Mouse (Mus musculus) hindbrain, postnatal 0 days (tissue): ENCODE measurements around the gene Olfr456. TPM values are rescaled to one million over a fixed set of nuclear protein-coding genes. Genes with fewer than 3 reads are reported as not detected.

Source experiments
- ATAC-seq: fragments of 200-750 bp; cut with Nextera tagmentation; 2 replicates; pipeline ENCODE4 v1.8.0; 2017; ENCODE audit warnings: mild to moderate bottlenecking, moderate TSS enrichment, moderate library complexity
- DNase-seq: peaks from one replicate; pipeline ENCODE4 v3.0.0-alpha.2; 2015; ENCODE audit warnings: low spot score
- H3K27ac ChIP-seq: fragments of 300-500 bp; sonication (generic); 2 replicates; pipeline ENCODE4 v1.5.1; 2014; ENCODE audit warnings: mild to moderate bottlenecking
- H3K27me3 ChIP-seq: fragments of 300-500 bp; sonication (generic); 2 replicates; pipeline ENCODE4 v1.6.1; 2014; ENCODE audit warnings: low read length, mixed read lengths; ENCODE audit not compliant: insufficient read depth
- H3K36me3 ChIP-seq: fragments of 300-500 bp; sonication (generic); 2 replicates; pipeline ENCODE4 v1.6.1; 2014; ENCODE audit warnings: low read length, mixed read lengths; ENCODE audit not compliant: insufficient read depth
- H3K4me1 ChIP-seq: fragments of 300-500 bp; sonication (generic); 2 replicates; pipeline ENCODE4 v1.6.1; 2014; ENCODE audit warnings: antibody characterized with exemption, low read length, mixed read lengths; ENCODE audit not compliant: insufficient read depth
- H3K4me2 ChIP-seq: fragments of 300-500 bp; sonication (generic); 2 replicates; pipeline ENCODE4 v1.6.1; 2014; ENCODE audit warnings: low read depth, mild to moderate bottlenecking, low read length, moderate library complexity, mixed read lengths
- H3K4me3 ChIP-seq: fragments of 300-500 bp; sonication (generic); 2 replicates; pipeline ENCODE4 v1.5.1; 2014; ENCODE audit warnings: low read length
- H3K9ac ChIP-seq: fragments of 300-500 bp; sonication (generic); replicated peaks from 2 replicates; pipeline ENCODE4 v1.6.1; 2014; ENCODE audit warnings: mild to moderate bottlenecking, low read length, moderate library complexity, mixed read lengths
- H3K9me3 ChIP-seq: fragments of 300-500 bp; sonication (generic); 2 replicates; pipeline ENCODE4 v1.6.1; 2016; ENCODE audit warnings: low read length, mixed read lengths
- CTCF ChIP-seq: IDR thresholded peaks from 2 replicates; pipeline ENCODE4 v1.5.1; 2016; ENCODE audit warnings: antibody characterized with exemption, control low read depth, low read depth
- WGBS: fragments of 180-500 bp; shearing (Covaris S2); extraction: QIAGEN DNeasy Blood & Tissue Kit; methylation state at CpG from one replicate; pipeline ENCODE4 v1.1.7; 2014; 5-methylcytosine and 5-hydroxymethylcytosine counted together
- polyA plus RNA-seq: library from polyadenylated mRNA; unstranded; fragments of >200 nt; fragmentation: Nextera tagmentation; extraction: Ambion mirVana; gene quantifications from 2 replicates; pipeline ENCODE4 v1.2.1, GENCODE M21; 2015
- total RNA-seq: library from RNA; depleted of rRNA; stranded (reverse); fragments of >200 nt; gene quantifications from 2 replicates; pipeline ENCODE4 v1.2.3, GENCODE M21; 2014; rRNA removed

The Olfr456 gene
- total and polyA plus RNA-seq, 2 experiments from 2014 or later, result not detected

- no peak for ATAC-seq
- 93% methylated on average over 4 of the region's 4 CpGs for WGBS
- no peaks in the 10 kb centered on the region for H3K27me3 ChIP-seq
- no peaks in the 10 kb centered on the region for H3K4me1 ChIP-seq
- H3K4me3 ChIP-seq, result no peak overlapping the region
- DNase-seq, result no peak
- H3K27ac ChIP-seq, result no peak overlapping the region
- H3K36me3 ChIP-seq, result no peaks in the 10 kb centered on the region
- TF ChIP-seq CTCF, result no peak
- H3K4me2 ChIP-seq, result no peak overlapping the region
- H3K9me3 ChIP-seq, result no peaks in the 10 kb centered on the region
- H3K9ac ChIP-seq, result no peak overlapping the region
Observed at GRCm38 (mm10) chr6:42470542-42470941, 16.5 kb downstream of the Olfr456 start.

- Histone ChIP-seq H3K36me3 (no peaks in the 10 kb centered on the region), H3K9me3 (no peaks in the 10 kb centered on the region), H3K27me3 (no peaks in the 10 kb centered on the region), H3K4me3 (no peak within 1 kb of the TSS), H3K9ac (no peak within 1 kb of the TSS), H3K4me1 (no peaks in the 10 kb centered on the region), H3K4me2 (no peak within 1 kb of the TSS), H3K27ac (no peak within 1 kb of the TSS)
- ATAC-seq (no peak), DNase-seq (no peak)
- TF ChIP-seq CTCF, result no peak
- 88% methylated on average over 1 of the region's 1 CpGs for WGBS
Observed at GRCm38 (mm10) chr6:42465096-42465495, 21.9 kb downstream of the Olfr456 start, which contains the start of gene Olfr458. Gene Olfr458, minus strand, starts transcription at chr6:42465196.

GRCm38 (mm10) chr6:42447381-42447780, 39.6 kb downstream of the Olfr456 start:
- ATAC-seq (no peak), DNase-seq (no peak)
- 75% methylated on average over 2 of the region's 2 CpGs for WGBS
- Histone ChIP-seq H3K4me2 (no peak overlapping the region), H3K9ac (no peak overlapping the region), H3K27ac (no peak overlapping the region), H3K27me3 (no peaks in the 10 kb centered on the region), H3K4me3 (no peak overlapping the region), H3K4me1 (no peaks in the 10 kb centered on the region), H3K36me3 (no peaks in the 10 kb centered on the region), H3K9me3 (no peaks in the 10 kb centered on the region)
- TF ChIP-seq CTCF, result no peak

- Histone ChIP-seq H3K9me3 (no peaks in the 10 kb centered on the region), H3K27me3 (no peaks in the 10 kb centered on the region), H3K27ac (no peak overlapping the region), H3K4me2 (no peak overlapping the region), H3K36me3 (no peaks in the 10 kb centered on the region), H3K4me1 (no peaks in the 10 kb centered on the region), H3K9ac (no peak overlapping the region), H3K4me3 (no peak overlapping the region)
- WGBS, result 91% methylated on average over 2 of the region's 2 CpGs
- no peak for ATAC-seq
- no peak for DNase-seq
- no peak for TF ChIP-seq CTCF
Observed at GRCm38 (mm10) chr6:42444491-42444890, 42.5 kb downstream of the Olfr456 start.

GRCm38 (mm10) chr6:42441395-42441794, 45.6 kb downstream of the Olfr456 start:
- H3K27ac ChIP-seq, result no peak overlapping the region
- DNase-seq, result no peak
- 69% methylated on average over 2 of the region's 2 CpGs for WGBS
- H3K4me3 ChIP-seq, result no peak overlapping the region
- no peak overlapping the region for H3K9ac ChIP-seq
- no peaks in the 10 kb centered on the region for H3K36me3 ChIP-seq
- ATAC-seq, result no peak
- TF ChIP-seq CTCF, result no peak
- no peaks in the 10 kb centered on the region for H3K9me3 ChIP-seq
- H3K27me3 ChIP-seq, result no peaks in the 10 kb centered on the region
- H3K4me2 ChIP-seq, result no peak overlapping the region
- H3K4me1 ChIP-seq, result no peaks in the 10 kb centered on the region

Other genes with a start within 250 kb of the Olfr456 start
- gene Gstk1, start 241.3 kb downstream of the Olfr456 start, total RNA-seq, result 6.5 and 12.2 TPM in 2 replicates
- 15.5 and 17.7 TPM in 2 replicates for gene Gstk1, start 241.3 kb downstream of the Olfr456 start, polyA plus RNA-seq
- 0.21 TPM in 1 of 2 replicates, not detected in the other for gene Tmem139, start 225.2 kb downstream of the Olfr456 start, total RNA-seq
- 0.21 TPM in 1 of 2 replicates, not detected in the other for gene Tmem139, start 225.2 kb downstream of the Olfr456 start, polyA plus RNA-seq
- 31.7 and 43.0 TPM in 2 replicates for gene Casp2, start 222.2 kb downstream of the Olfr456 start, total RNA-seq
- 20.3 and 22.2 TPM in 2 replicates for gene Casp2, start 222.2 kb downstream of the Olfr456 start, polyA plus RNA-seq
- 2.0 and 3.5 TPM in 2 replicates for gene Clcn1, start 200.5 kb downstream of the Olfr456 start, total RNA-seq
- gene Clcn1, start 200.5 kb downstream of the Olfr456 start, polyA plus RNA-seq, result 0.43 and 0.95 TPM in 2 replicates
- gene Fam131b, start 162.6 kb downstream of the Olfr456 start, total RNA-seq, result 56.5 and 61.6 TPM in 2 replicates
- 4.6 and 5.0 TPM in 2 replicates for gene Fam131b, start 162.6 kb downstream of the Olfr456 start, polyA plus RNA-seq
- gene Zyx, start 137.6 kb downstream of the Olfr456 start, total RNA-seq, result 62.6 and 63.9 TPM in 2 replicates
- gene Zyx, start 137.6 kb downstream of the Olfr456 start, polyA plus RNA-seq, result 54.1 and 63.2 TPM in 2 replicates
- 0.37 and 0.40 TPM in 2 replicates for gene Epha1, start 113.9 kb downstream of the Olfr456 start, total RNA-seq
- gene Epha1, start 113.9 kb downstream of the Olfr456 start, polyA plus RNA-seq, result 0.64 and 0.66 TPM in 2 replicates
- not detected in 2 replicates for gene Tas2r143, start 87.0 kb downstream of the Olfr456 start, total RNA-seq
- not detected in 2 replicates for gene Tas2r143, start 87.0 kb downstream of the Olfr456 start, polyA plus RNA-seq
- not detected in 2 replicates for gene Tas2r135, start 81.8 kb downstream of the Olfr456 start, total RNA-seq
- not detected in 2 replicates for gene Tas2r135, start 81.8 kb downstream of the Olfr456 start, polyA plus RNA-seq
- not detected in 2 replicates for gene Tas2r126, start 52.7 kb downstream of the Olfr456 start, total RNA-seq
- gene Tas2r126, start 52.7 kb downstream of the Olfr456 start, polyA plus RNA-seq, result not detected in 2 replicates
- gene Olfr458, start 22.0 kb downstream of the Olfr456 start, total RNA-seq, result not detected in 2 replicates
- not detected in 2 replicates for gene Olfr458, start 22.0 kb downstream of the Olfr456 start, polyA plus RNA-seq
- gene Olfr457, start 10.9 kb downstream of the Olfr456 start, total RNA-seq, result not detected in 2 replicates
- not detected in 2 replicates for gene Olfr457, start 10.9 kb downstream of the Olfr456 start, polyA plus RNA-seq
- gene Olfr455, start 60.4 kb upstream of the Olfr456 start, total RNA-seq, result not detected in 2 replicates
- not detected in 2 replicates for gene Olfr455, start 60.4 kb upstream of the Olfr456 start, polyA plus RNA-seq
- not detected in 2 replicates for gene Tcaf3, start 110.5 kb upstream of the Olfr456 start, total RNA-seq
- not detected in 2 replicates for gene Tcaf3, start 110.5 kb upstream of the Olfr456 start, polyA plus RNA-seq
- 2.9 and 4.0 TPM in 2 replicates for gene Tcaf2, start 158.0 kb upstream of the Olfr456 start, total RNA-seq
- gene Tcaf2, start 158.0 kb upstream of the Olfr456 start, polyA plus RNA-seq, result 2.1 and 2.4 TPM in 2 replicates
- 262 and 275 TPM in 2 replicates for gene Tcaf1, start 222.9 kb upstream of the Olfr456 start, total RNA-seq
- 182 and 194 TPM in 2 replicates for gene Tcaf1, start 222.9 kb upstream of the Olfr456 start, polyA plus RNA-seq